Comparison of ENCODE assay signal across 29 mouse cellular contexts in the genomic region with DNA sequence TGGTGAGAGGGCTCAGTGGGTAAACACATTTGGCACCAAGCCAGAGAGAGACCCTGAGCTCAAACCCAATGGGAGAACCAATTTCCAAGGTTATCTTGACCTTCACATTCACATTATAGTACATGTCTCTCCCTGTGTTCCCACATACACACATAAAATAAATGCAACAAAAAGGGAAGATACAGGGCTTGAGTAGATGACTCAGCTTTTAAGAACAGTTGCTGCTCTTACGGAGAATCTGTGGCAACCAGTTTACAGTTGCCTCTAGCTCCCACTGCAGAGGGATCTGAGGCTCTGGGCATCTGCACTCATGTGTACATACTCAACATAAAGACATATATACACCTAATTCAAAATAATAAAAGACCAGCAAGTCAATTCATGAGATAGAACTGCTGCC. TPM values are rescaled to one million over a fixed set of nuclear protein-coding genes. Genes with fewer than 3 reads are reported as not detected.
A peak's percentile ranks its signal among the peaks of the same experiment; 100 is the strongest.
DNase-seq lines count a peak whose midpoint lies in the region; ATAC-seq and TF ChIP-seq lines count a peak whose summit lies in the region.
"Had no signal": no experiment of that assay in that cellular context is flagged by ENCODE, and none has a peak within 500 bp of the region (broad histone marks: within the 10 kb centered on the region; RNA-seq: fewer than 3 reads in every experiment).

No protein-coding gene starts in this region.

- DNase-seq in left cerebral cortex, adult 2 months (ENCODE audit: extremely low spot score in 1 of 2, low spot score in 2 of 2) = no peak
- no peak for DNase-seq in left cerebral cortex, postnatal 4 days
- DNase-seq in gastrocnemius, postnatal 4 days (ENCODE audit: low spot score in 2 of 2) = no peak
- no peak for DNase-seq in c-Kit-positive CD71-positive TER-119-positive erythroid progenitor cells, embryonic 14.5 days (ENCODE audit: low spot score)
- DNase-seq: adrenal gland, postnatal 14 days; cerebellum, adult 11 months; cerebellum, adult 2 months; cerebellum, adult 9-11 months; cerebellum, postnatal 25 days; embryo, embryonic 11 days; gastrocnemius, adult 2 months; gastrocnemius, postnatal 14 days; heart, adult 2 months; heart, postnatal 14 days; heart, postnatal 4 days; kidney, adult 11 months had no signal

- peak overlapping the region; percentile 44 for H3K27ac ChIP-seq in left cerebral cortex, adult 2 months
- peak overlapping the region; percentile 54 for H3K27ac ChIP-seq in bone marrow macrophage, adult 2 months (ENCODE audit: insufficient read depth, low read depth, low read length)
- H3K27ac ChIP-seq: embryonic facial prominence, embryonic 10.5 days; embryonic facial prominence, embryonic 13.5 days; forebrain, embryonic 12.5 days; forebrain, embryonic 15.5 days; gastrocnemius, adult 2 months; heart, adult 2 months; heart, embryonic 10.5 days; heart, embryonic 13.5 days; hindbrain, embryonic 14.5 days; hindbrain, postnatal 0 days had no signal

- H3K4me1 ChIP-seq in bone marrow macrophage, adult 2 months (ENCODE audit: control insufficient read depth, insufficient read depth, low read length) = peaks cover 15% of the 10 kb centered on the region
- H3K4me1 ChIP-seq: embryonic facial prominence, embryonic 10.5 days; embryonic facial prominence, embryonic 13.5 days; forebrain, embryonic 12.5 days; forebrain, embryonic 15.5 days; heart, embryonic 10.5 days had no signal

- TF ChIP-seq CTCF in left cerebral cortex, adult 2 months (IDR thresholded peaks at IDR 0.05) = no peak
- no peak for TF ChIP-seq CTCF in bone marrow macrophage, adult 2 months (IDR thresholded peaks at IDR 0.05; ENCODE audit: low read depth, low read length)

- ATAC-seq in granulocyte monocyte progenitor cell, adult 5-6 weeks (replicated peaks; ENCODE audit: poor library complexity, severe bottlenecking) = peak; percentile 30; the same call in 1 of the 2 replicates
- ATAC-seq: forebrain, embryonic 15.5 days; hindbrain, postnatal 0 days; inflammation-experienced regulatory T-cells, adult 6 months; Patski had no signal

- no peak overlapping the region for H3K4me3 ChIP-seq in left cerebral cortex, adult 2 months
- no peak overlapping the region for H3K4me3 ChIP-seq in bone marrow macrophage, adult 2 months (ENCODE audit: insufficient read depth, low read length)
- H3K4me3 ChIP-seq: embryonic facial prominence, embryonic 10.5 days; embryonic facial prominence, embryonic 13.5 days; erythroblast, embryonic 14.5 days; forebrain, embryonic 12.5 days; forebrain, embryonic 15.5 days; gastrocnemius, adult 2 months; heart, adult 2 months; heart, embryonic 10.5 days; heart, embryonic 13.5 days had no signal

- intact Hi-C loops in left cerebral cortex, adult 2 months (cut with DNase I) = no loop called here
- intact Hi-C loops in left cerebral cortex, postnatal 4 days (cut with DNase I) = no loop called here

- no peak for TF ChIP-seq POLR2A in bone marrow macrophage, adult 2 months (IDR thresholded peaks at IDR 0.05; ENCODE audit: borderline replicate concordance, low read depth, low read length)

RNA-seq across cellular contexts. Expression of gene Fbxo22, which starts 10.5 kb away (rescaled TPM):
- 10 to 100 TPM; 40.2 to 46.5 TPM for total RNA-seq in left cerebral cortex, adult 2 months (2021)
- 10 to 100 TPM; 51.4 to 58.3 TPM for total RNA-seq in left cerebral cortex, postnatal 4 days (2021)
- 27.9 and 29.4 TPM in 2 replicates for polyA plus RNA-seq in bone marrow macrophage, adult 2 months (2012; ENCODE audit: insufficient read depth, insufficient read length, missing spikeins)
- total RNA-seq in granulocyte monocyte progenitor cell, adult 5-6 weeks (2014; fragmentation: Nextera tagmentation) = 50.3 and 51.3 TPM in 2 replicates
- total RNA-seq in granulocyte monocyte progenitor cell, adult 5-6 weeks (2017) = 51.9 and 63.0 TPM in 2 replicates
- total RNA-seq in gastrocnemius, postnatal 4 days (2021) = 10 to 100 TPM; 21.0 to 23.9 TPM

RNA-seq across cellular contexts. Expression of gene Ube2q2, which starts 49.6 kb away (rescaled TPM):
- total RNA-seq in left cerebral cortex, adult 2 months (2021) = 10 to 100 TPM; 67.7 to 72.5 TPM
- 10 to 100 TPM; 45.5 to 51.4 TPM for total RNA-seq in left cerebral cortex, postnatal 4 days (2021)
- polyA plus RNA-seq in bone marrow macrophage, adult 2 months (2012; ENCODE audit: insufficient read depth, insufficient read length, missing spikeins) = 54.6 and 56.9 TPM in 2 replicates
- 31.9 and 37.6 TPM in 2 replicates for total RNA-seq in granulocyte monocyte progenitor cell, adult 5-6 weeks (2014; fragmentation: Nextera tagmentation)
- 46.8 and 51.0 TPM in 2 replicates for total RNA-seq in granulocyte monocyte progenitor cell, adult 5-6 weeks (2017)
- total RNA-seq in gastrocnemius, postnatal 4 days (2021) = 10 to 100 TPM; 26.7 to 27.2 TPM
